Mouse (Mus musculus) liver, postnatal 0 days (tissue): ENCODE results near the gene Atp1a2. TPM values are rescaled to one million over a fixed set of nuclear protein-coding genes. Genes with fewer than 3 reads are reported as not detected.

ENCODE experiments used
- ATAC-seq: fragments of 200-750 bp; cut with Nextera tagmentation; 2 replicates; pipeline ENCODE4 v1.8.0; 2017; ENCODE audit warnings: mild to moderate bottlenecking, moderate library complexity
- DNase-seq: peaks from one replicate; pipeline ENCODE4 v3.0.0-alpha.2; 2016
- H3K27ac ChIP-seq: fragments of 300-500 bp; sonication (generic); 2 replicates; pipeline ENCODE4 v1.5.1; 2014; ENCODE audit warnings: antibody characterized with exemption, moderate library complexity, mild to moderate bottlenecking, low read depth
- H3K27me3 ChIP-seq: fragments of 300-500 bp; sonication (generic); 2 replicates; pipeline ENCODE4 v1.6.1; 2014; ENCODE audit warnings: low read length, control low read depth, mixed read lengths; ENCODE audit not compliant: insufficient read depth
- H3K36me3 ChIP-seq: fragments of 300-500 bp; sonication (generic); replicated peaks from 2 replicates; pipeline ENCODE4 v1.6.1; 2014; ENCODE audit warnings: mild to moderate bottlenecking, control low read depth, low read length, moderate library complexity, mixed read lengths; ENCODE audit not compliant: insufficient read depth
- H3K4me1 ChIP-seq: fragments of 300-500 bp; sonication (generic); 2 replicates; pipeline ENCODE4 v1.6.1; 2014; ENCODE audit warnings: antibody characterized with exemption, mild to moderate bottlenecking, control low read depth; ENCODE audit not compliant: insufficient read depth
- H3K4me2 ChIP-seq: fragments of 300-500 bp; sonication (generic); 2 replicates; pipeline ENCODE4 v1.6.1; 2014; ENCODE audit warnings: low read depth, mild to moderate bottlenecking, low read length, moderate library complexity, mixed read lengths
- H3K4me3 ChIP-seq: fragments of 300-500 bp; sonication (generic); 2 replicates; pipeline ENCODE4 v1.5.1; 2014; ENCODE audit warnings: low read depth, low read length
- H3K9ac ChIP-seq: fragments of 300-500 bp; sonication (generic); replicated peaks from 2 replicates; pipeline ENCODE4 v1.6.1; 2014; ENCODE audit warnings: mild to moderate bottlenecking, moderate library complexity
- H3K9me3 ChIP-seq: fragments of 300-500 bp; sonication (generic); 2 replicates; pipeline ENCODE4 v1.6.1; 2016; ENCODE audit warnings: mild to moderate bottlenecking, control low read depth, low read length, mixed read lengths
- CTCF ChIP-seq: sonication (generic); IDR thresholded peaks from 2 replicates; pipeline ENCODE4 v1.5.1; 2016; ENCODE audit warnings: antibody characterized with exemption, low read depth
- EP300 ChIP-seq: IDR thresholded peaks from 2 replicates; pipeline ENCODE4 v1.6.1; 2016; ENCODE audit warnings: antibody characterized with exemption, low read depth, mild to moderate bottlenecking
- whole genome bisulfite sequencing: fragments of 180-500 bp; shearing (Covaris S2); extraction: QIAGEN DNeasy Blood & Tissue Kit; methylation state at CpG from one replicate; pipeline ENCODE4 v1.1.7; 2014; ENCODE audit not compliant: insufficient replicate concordance; 5-methylcytosine and 5-hydroxymethylcytosine counted together
- polyA plus RNA-seq: library from polyadenylated mRNA; unstranded; fragments of >200 nt; fragmentation: Nextera tagmentation; extraction: Ambion mirVana; gene quantifications from 2 replicates; pipeline ENCODE4 v1.2.1, GENCODE M21; 2015

Atp1a2 gene
- polyA plus RNA-seq, 1 experiment from 2014 or later, result 0.29 TPM

DNA sequence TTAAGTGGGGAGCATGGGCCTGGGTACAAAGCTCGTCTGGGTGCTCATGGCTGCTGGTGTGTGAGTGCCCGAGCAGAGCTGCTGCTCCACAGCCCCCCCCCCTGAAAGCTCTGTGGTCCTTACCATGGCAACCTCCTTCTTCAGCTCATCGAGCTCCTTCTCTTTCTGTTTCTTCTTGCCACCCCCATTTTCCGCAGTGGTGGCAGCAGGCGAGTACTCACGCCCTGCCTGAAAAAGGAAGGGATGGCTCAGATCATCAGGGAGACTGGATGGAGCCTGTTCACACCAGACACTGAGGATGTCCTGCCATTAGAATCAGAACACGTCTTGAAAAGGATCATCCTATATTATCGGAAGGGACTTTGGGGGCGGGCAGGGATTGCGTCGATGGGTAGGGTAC is 4.4 kb downstream of the Atp1a2 start:
- Histone ChIP-seq H3K27ac (no peak overlapping the region), H3K4me1 (0 out of 2 replicates have a peak, but pooled peaks cover 4% of the 10 kb centered on the region), H3K9me3 (no peaks in the 10 kb centered on the region), H3K4me2 (no peak overlapping the region), H3K9ac (no peak overlapping the region), H3K4me3 (no peak overlapping the region), H3K36me3 (no peaks in the 10 kb centered on the region), H3K27me3 (no peaks in the 10 kb centered on the region)
- TF ChIP-seq EP300 (no peak), CTCF (no peak)
- DNase-seq (no peak), ATAC-seq (no peak)
- 84% methylated on average over 11 of the region's 11 CpGs for WGBS

DNA sequence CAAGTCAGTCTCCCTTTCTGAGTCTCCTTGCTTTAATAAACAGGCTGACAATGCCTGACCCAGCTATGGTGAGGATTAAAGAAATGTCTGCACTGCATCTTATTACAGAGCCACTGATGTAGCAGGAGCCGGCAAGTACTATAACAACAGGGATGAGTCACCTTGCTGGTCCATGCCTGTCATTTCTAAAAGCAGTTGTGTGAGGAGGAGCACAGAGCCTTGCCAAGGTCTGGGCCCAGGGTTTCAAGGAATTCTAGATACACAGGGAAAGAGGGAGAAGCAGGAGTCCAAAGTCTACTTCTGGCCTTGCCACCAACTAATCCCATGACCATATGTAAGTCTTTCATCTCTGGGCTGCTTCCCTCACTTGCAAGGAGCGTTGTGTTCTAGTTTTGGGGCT is 5.0 kb downstream of the Atp1a2 start:
- no peak overlapping the region for H3K27ac ChIP-seq
- DNase-seq (no peak), ATAC-seq (no peak)
- H3K36me3 ChIP-seq, result no peaks in the 10 kb centered on the region
- H3K4me2 ChIP-seq, result no peak overlapping the region
- H3K4me1 ChIP-seq, result 0 out of 2 replicates have a peak, but pooled peaks cover 4% of the 10 kb centered on the region
- no peaks in the 10 kb centered on the region for H3K9me3 ChIP-seq
- H3K27me3 ChIP-seq, result no peaks in the 10 kb centered on the region
- TF ChIP-seq EP300 (no peak), CTCF (no peak)
- no peak overlapping the region for H3K4me3 ChIP-seq
- no peak overlapping the region for H3K9ac ChIP-seq
- WGBS, result 84% methylated on average over 2 of the region's 2 CpGs

DNA sequence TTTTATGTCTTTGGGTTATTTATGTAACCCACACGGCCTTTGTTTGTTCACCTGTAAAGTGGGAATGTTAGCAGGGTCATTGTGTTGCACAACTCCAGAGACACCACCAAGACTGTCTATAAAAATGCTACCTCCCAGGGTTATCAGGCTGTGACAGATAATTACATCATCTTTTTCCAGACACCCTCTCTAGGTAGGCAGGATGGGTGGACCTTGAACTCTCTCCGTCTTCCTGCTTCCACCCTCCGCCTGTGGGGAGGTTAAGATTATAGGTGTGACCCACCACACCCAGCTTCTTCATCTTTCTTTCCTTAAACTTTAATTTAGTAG is 8.3 kb downstream of the Atp1a2 start:
- H3K36me3 ChIP-seq, result no peaks in the 10 kb centered on the region
- 52% methylated on average over 3 of the region's 3 CpGs for WGBS
- no peak overlapping the region for H3K27ac ChIP-seq
- H3K9ac ChIP-seq, result no peak overlapping the region
- no peak for DNase-seq
- ATAC-seq, result no peak
- H3K4me2 ChIP-seq, result no peak overlapping the region
- no peaks in the 10 kb centered on the region for H3K9me3 ChIP-seq
- no peaks in the 10 kb centered on the region for H3K4me1 ChIP-seq
- no peaks in the 10 kb centered on the region for H3K27me3 ChIP-seq
- no peak overlapping the region for H3K4me3 ChIP-seq
- TF ChIP-seq CTCF (no peak), EP300 (no peak)

GRCm38 (mm10) chr1:172288900-172289616 is 8.8 kb downstream of the Atp1a2 start:
- H3K4me2 ChIP-seq, result no peak overlapping the region
- TF ChIP-seq EP300 (no peak), CTCF (no peak)
- H3K9ac ChIP-seq, result no peak overlapping the region
- no peaks in the 10 kb centered on the region for H3K36me3 ChIP-seq
- no peaks in the 10 kb centered on the region for H3K27me3 ChIP-seq
- WGBS, result 83% methylated on average over 11 of the region's 11 CpGs
- no peak overlapping the region for H3K27ac ChIP-seq
- H3K4me1 ChIP-seq, result no peaks in the 10 kb centered on the region
- no peak overlapping the region for H3K4me3 ChIP-seq
- no peaks in the 10 kb centered on the region for H3K9me3 ChIP-seq
- ATAC-seq (no peak), DNase-seq (no peak)

DNA sequence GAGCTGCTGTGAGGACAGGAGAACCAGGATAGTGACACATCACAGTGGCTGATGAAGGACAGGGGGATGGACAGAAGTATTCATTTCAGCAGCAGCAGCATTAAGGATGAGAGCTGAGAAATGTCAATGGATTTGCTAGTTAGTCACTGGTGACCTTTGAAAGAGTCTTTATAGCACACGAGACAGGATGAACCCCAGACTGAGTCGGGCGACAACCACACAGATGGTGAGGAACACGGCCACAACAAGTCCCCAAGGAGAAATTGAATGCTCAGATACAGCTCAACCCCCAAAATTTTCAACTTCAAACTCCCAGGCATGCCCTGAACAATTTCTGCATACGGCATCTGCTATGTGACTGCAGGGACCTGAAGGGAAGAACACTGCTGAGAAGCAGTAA is 11.1 kb downstream of the Atp1a2 start:
- DNase-seq (no peak), ATAC-seq (no peak)
- Histone ChIP-seq H3K4me1 (no peaks in the 10 kb centered on the region), H3K9me3 (no peaks in the 10 kb centered on the region), H3K4me2 (no peak overlapping the region), H3K4me3 (no peak overlapping the region), H3K9ac (no peak overlapping the region), H3K27me3 (no peaks in the 10 kb centered on the region), H3K36me3 (no peaks in the 10 kb centered on the region), H3K27ac (no peak overlapping the region)
- TF ChIP-seq CTCF, result no peak
- no peak for TF ChIP-seq EP300
- 76% methylated on average over 5 of the region's 5 CpGs for WGBS

DNA sequence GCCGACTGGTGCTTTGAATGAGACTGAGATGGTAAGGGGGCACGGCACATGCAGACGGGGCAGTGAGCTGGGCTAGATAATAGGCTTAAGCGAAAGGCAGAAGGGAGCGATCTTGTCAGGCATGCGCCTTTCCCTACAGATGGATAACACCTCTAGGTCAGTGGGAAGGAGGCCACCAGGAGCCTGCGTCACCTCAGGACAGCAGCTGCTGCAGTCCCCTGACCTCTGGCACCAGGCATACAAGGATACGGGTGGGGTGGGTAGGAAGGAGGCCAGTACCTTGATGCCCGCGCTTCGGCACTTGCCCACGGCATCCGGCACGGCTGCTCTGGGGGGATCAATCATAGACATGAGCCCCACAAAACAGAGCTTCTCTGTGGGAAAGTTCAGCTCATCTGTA is 13.6 kb downstream of the Atp1a2 start:
- DNase-seq, result no peak
- Histone ChIP-seq H3K9ac (no peak overlapping the region), H3K4me2 (no peak overlapping the region), H3K9me3 (no peaks in the 10 kb centered on the region), H3K4me3 (no peak overlapping the region), H3K36me3 (no peaks in the 10 kb centered on the region), H3K27me3 (no peaks in the 10 kb centered on the region), H3K4me1 (no peaks in the 10 kb centered on the region), H3K27ac (no peak overlapping the region)
- ATAC-seq, result no peak
- no peak for TF ChIP-seq EP300
- WGBS, result 83% methylated on average over 14 of the region's 14 CpGs

GRCm38 (mm10) chr1:172283073-172283472 is 14.8 kb downstream of the Atp1a2 start:
- DNase-seq (no peak), ATAC-seq (no peak)
- Histone ChIP-seq H3K27me3 (no peaks in the 10 kb centered on the region), H3K4me1 (no peaks in the 10 kb centered on the region), H3K4me3 (no peak overlapping the region), H3K36me3 (no peaks in the 10 kb centered on the region), H3K9ac (no peak overlapping the region), H3K27ac (no peak overlapping the region), H3K4me2 (no peak overlapping the region), H3K9me3 (no peaks in the 10 kb centered on the region)
- TF ChIP-seq CTCF, result no peak
- no peak for TF ChIP-seq EP300
- 91% methylated on average over 6 of the region's 6 CpGs for WGBS
